Mouse (Mus musculus) adrenal gland (tissue): Measurements from ENCODE around the gene Parn.

Source experiments
- intact Hi-C: fragments of 180-260 bp; cut with DNase I; formaldehyde crosslinking; loops from one replicate; pipeline ENCODE4 v1.15.1; 2025

Parn gene

DNA sequence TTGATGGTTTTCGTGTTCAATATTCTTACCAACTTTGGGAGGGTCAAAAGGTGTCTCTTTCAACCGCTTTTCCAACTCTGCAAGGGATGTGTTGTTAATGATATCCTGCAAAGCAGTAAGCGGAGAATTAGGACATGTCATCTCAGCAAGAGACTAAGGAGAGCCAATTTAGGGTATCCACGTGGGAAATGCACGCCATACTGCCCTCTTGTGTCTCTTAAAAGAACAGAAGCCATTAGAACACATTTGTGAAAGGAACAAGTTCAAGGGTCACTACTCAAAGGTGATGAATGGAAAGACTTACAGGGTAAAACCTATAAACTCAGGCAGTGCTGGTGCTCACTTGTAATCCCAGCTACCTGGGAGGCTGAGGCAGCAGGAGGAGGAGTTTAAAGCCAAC, 39.6 kb downstream of the Parn start:
- intact Hi-C loops = loop anchor here (5.0 to 10.0 kb wide), 2 partner anchors 96 to 184 kb away; no protein-coding TSS in a partner anchor

DNA sequence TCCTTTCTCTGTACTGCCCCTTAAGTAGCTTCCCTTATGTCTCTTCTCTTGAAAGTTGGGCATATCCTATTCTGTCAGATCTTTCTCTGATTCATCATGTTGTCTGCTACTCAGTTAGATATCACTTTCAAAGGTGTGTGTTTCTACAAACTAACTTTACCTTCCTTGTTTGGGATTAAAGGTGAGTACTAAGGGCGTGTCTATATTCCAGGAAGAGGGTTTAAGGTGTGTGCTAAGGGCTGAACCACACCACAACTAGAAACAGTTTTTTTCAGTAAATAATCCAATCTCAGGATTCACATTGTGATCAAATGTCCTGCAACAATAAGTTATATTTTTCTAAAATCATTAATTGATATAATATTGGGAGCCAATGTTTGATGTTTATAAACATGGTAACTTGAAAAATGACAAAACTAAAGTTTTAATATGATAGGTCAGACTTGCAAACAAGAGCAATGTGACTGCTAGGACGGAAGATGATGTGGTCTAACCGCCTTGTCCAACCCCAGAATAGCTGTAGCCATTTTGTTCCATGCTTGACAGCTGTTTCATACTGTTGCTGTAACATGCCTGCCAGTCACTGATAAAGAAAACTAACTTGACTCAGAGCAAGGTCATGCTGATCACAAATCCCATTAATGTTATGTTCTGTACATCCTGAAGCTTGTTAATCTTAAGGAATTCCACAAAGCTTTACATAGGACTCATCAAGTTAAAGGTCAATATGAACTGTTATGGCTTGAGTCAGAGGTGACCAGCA, 46.0 kb downstream of the Parn start:
- intact Hi-C loops = loop anchor here (10.0 kb wide), 1 partner anchor 177 kb away; no protein-coding TSS in a partner anchor

DNA sequence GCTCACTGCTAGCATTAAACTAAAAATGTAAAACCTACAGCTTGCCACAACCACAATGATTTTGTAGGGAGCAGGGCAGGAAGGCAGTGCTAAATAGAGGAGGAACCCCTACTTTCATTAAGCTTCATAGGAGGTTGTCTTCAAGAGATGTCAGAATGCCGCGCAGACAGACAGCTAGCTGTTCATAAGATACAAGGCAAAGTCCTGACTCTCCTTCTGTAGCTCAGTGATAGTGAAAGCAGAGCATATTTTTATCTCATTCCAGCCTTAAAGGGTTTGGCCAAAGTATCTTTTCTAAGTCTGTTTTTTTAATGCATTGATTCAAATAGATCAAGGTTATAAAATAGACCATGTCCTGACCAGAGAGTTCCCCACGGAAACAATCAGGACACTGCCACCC, 47.8 kb downstream of the Parn start:
- intact Hi-C loops = loop anchor here (10.0 kb wide), 1 partner anchor 175 kb away; no protein-coding TSS in a partner anchor

DNA sequence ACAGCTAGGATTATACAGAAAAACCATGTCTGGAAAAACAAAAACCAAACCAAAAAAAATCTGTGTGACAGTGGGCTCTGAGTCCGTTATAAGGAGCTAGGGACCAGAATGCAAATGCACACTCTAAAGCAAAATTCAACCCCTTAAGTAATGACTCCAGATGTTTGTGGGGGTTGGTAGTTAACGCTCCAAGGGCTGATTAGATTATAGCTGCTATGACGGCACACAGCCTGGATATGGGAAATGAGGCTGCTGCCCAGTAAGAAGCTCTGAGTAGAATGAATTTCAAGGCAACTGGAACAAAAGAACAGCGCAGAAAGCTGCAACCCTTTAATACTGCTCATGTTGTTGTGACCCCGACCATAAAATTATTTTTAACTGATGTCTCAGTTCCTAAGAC, 52.7 kb downstream of the Parn start:
- intact Hi-C loops = loop anchor here (10.0 kb wide), 1 partner anchor 500 kb away; no protein-coding TSS in a partner anchor

DNA sequence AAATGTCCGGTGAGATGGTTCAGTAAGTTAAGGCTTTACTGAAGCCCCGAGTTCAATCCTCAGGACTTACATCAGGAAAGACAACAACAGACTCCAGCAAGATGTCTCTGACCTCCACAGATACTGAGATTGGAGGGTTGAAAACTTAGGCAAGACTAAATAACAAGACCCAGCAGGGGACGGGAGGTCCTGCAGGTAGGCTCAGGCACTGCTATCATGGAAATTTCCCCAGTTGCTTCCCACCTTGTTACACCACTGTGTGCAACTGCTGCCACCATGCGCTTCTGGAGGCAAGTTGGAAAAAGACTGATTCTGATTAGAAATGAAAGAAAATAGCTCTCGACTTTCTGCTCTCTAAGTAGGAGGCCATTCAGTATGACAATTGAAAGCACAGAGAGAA, 55.4 kb downstream of the Parn start:
- intact Hi-C loops = loop anchor here (10.0 kb wide), 1 partner anchor 498 kb away; no protein-coding TSS in a partner anchor

DNA sequence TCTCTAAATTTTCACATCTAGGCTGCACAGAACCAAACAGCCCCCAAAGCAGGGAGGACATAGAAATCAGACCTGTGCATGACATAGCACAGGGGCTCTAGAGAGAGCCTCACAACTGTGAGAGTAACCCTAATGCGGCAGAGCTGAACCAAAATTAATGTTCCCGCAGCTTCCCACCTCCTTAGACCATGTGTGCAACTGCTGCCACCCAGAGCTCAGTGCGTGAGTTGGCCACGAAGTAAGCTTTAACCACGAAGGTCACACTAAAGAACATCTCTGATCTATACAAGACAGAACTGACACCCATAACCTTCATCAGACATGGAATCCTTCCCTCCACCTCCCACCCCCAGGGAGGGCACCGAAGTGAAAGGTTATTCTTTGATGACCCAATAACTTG, 55.9 kb downstream of the Parn start:
- intact Hi-C loops = loop anchor here (10.0 kb wide), 1 partner anchor 497 kb away; no protein-coding TSS in a partner anchor

DNA sequence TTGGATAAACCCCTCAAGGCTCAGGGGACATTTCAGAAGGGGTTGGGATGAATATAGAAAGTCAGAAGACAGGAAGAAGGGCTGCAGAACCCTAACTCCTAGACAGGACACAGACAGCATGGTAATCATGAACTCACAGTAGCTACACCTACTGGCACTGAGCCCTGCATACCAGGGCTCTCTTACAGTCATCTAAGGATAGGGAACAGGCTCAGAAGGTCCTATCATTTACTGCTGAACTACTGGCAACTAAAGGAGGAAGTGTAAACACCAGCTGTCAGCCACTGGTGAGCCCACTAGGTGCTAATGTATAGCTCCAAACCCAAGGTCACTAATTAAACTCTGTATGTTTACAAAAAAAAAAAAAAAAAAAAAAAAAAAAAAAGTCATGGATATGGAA, 56.6 kb downstream of the Parn start:
- intact Hi-C loops = loop anchor here (10.0 kb wide), 1 partner anchor 497 kb away; no protein-coding TSS in a partner anchor

DNA sequence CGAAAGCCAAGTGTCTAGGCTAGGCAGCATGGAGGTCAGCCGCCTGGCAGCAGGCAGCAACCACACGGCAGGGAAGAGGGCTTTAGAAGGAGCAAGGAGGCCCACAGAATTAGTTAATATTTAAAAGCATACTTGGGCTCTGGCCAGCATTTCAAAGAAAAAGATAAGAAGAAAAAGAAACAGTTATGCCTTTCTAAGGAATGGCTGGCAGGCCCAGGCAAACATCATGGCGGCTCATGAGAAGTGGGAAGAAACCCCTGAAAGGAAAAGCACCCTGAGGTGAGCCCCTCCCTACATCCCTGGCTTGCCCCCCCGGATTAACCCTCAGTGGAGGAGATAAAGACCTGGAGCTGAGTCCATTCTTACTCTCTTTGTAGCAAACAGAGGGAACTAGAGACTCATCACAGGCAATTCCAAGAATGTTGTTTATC, 57.0 kb downstream of the Parn start:
- intact Hi-C loops = loop anchor here (10.0 kb wide), 1 partner anchor 496 kb away; no protein-coding TSS in a partner anchor

DNA sequence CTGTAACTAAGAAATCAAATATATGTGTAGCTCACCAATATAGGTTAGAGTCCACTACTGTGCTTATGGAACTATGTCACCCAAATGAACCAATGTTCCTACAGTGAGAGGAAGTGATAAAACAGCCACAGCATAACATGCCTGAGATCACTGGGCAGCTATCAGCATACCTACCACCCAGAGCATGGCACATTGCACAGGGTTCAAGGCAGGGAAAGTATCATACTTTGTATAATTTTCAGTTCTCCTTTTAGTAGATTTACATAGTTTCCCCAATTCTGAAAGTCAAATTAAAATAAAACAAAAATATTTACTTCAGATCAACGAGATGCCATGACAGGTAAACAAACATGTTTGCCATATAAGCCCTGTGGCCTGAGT, 59.3 kb downstream of the Parn start:
- intact Hi-C loops = no loop called here

DNA sequence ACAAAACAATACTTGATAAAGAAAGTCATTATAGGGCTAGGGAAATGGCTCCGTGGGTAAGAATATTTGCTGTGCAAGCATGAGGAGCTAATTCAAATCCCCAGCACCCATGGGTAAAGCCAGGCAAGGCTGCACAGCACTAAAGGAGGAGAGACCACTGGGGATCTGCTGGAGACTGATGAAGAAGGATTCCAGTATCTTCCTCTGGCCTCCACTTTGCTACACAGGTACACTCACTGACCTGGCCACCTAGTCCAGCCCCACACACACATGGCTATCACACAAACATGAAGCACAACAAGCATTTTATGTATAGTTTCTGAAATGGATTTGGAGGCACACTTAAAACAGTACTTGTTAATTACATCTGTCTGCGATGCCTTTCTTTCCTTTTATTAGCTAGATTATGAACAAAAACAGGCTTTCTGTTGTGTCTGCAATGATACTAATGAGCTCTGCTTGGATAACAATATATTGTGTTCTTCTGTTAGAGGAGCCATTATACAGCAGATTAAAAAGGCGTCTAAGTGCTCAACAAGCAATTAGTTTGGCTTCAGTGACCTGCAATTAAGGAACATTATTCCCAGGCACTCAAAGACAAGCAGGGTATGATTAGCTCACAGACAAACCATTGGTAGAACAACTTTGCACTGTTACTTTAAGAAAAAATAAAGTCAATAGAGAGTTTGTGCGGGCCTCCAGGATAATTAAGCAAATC, 59.8 kb downstream of the Parn start:
- intact Hi-C loops = no loop called here

DNA sequence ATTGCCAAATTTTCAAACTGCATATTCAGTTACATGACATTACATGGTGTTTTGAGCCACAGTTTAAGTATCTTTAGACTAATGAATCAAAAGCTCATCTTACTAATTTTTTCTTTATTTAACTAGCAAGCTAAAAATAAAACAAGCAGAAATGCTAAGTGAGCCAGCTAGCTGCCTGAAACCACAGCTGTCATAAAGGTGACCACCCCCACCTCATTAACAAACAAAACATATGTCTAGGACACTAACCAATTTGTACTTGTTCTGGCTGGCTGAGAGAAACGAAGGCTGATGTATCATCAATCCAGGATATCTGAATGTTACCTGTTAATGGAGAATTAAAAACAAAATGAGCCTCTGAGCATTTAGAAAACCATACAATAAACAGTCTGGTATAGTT, 65.2 kb downstream of the Parn start:
- intact Hi-C loops = no loop called here

DNA sequence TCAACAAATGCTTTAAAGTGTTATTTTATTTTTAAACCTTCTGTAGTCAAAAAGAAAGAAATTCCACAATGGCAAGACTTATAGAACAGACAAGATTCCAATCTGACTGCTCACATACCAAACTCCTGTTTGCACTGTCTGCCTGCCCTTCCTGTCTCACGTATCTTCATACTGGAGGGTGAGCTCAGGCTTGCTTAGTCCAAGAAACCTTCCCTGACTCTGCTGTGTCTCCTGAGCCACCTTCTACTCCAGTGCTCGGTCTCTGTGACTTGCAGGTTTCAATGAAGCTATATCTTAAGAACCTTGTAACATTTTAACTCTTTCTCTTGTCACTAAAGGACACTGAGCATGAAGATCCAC, 78.9 kb downstream of the Parn start:
- intact Hi-C loops = no loop called here

DNA sequence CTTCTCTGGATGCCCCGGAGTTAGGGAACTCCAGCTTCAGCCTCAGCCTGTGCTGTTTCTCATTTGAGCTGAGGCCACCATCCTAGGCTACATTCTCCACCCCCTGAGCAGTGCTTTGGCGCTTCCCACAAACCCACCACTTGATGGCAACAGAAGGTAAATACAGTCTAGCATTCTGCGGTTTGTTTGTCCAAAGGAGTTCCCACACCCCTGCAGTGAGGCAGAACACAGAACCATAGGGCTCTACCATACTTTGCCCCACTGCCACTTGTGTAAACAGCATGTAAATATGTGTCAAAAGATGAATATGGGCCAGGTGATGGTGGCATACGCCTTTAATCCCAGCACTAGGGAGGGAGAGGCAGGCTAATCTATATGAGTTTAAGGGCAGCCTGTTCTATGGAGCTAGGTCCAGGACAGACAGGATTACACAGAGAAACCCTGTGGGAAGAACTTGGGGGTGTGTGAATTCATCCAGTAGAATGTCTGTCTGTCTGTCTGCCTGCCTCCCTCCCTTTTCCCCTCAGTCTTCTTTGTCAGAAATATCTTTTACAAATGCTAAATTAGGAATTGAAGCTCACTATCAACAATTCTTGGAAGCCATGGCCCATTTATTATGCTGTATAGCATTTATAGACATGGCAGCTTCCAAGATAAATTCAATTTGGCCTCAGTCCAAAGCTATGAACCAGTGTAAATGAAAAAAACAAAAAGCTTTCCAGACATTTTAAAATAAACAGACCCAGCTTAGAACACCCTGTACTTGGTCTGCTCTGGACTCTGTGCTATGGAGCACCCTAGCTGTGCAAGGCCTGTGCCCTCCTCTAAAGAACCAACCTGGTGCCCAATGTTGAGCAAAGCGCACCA, 79.6 kb downstream of the Parn start:
- intact Hi-C loops = no loop called here

DNA sequence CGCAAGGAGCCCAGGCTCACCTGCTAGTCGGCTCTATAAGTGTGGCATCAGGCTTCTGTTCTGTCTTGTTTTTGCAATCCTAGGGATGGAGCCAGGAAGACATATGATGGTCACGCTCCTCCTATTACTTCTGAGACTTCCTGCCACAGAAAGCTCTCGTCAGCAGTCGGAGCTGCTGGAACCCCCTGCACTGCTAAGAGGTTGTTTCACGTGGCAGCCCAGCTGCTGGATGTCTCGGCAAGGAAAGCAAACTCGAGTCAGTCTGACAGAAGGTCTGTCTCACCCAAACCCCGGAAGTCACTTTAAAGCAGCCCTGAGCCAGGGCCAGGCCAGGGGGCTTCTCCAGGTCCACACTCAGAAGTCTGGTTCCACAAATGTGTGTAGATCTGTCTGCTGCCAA, 82.7 kb downstream of the Parn start:
- intact Hi-C loops = no loop called here

DNA sequence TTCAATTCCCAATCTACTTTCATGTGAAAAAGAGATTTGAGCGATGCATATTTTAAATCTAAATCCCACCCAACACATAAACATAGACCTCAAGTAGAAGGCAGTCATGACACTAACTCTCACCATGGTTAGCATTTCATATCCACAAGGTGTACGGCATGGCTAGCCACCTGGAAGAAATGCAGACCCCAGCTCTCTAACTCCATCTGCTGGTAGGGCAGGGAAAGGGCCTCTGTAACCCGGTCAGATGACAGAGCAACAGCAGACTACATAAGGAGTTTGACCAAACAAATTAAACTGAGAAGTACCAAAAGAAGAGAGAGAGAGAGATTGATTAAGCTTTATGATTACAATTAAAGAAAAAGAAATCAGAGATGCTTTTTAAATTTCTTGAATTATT, 87.2 kb downstream of the Parn start:
- intact Hi-C loops = loop anchor here (2.0 kb wide), 1 partner anchor 48 kb away; no protein-coding TSS in a partner anchor

DNA sequence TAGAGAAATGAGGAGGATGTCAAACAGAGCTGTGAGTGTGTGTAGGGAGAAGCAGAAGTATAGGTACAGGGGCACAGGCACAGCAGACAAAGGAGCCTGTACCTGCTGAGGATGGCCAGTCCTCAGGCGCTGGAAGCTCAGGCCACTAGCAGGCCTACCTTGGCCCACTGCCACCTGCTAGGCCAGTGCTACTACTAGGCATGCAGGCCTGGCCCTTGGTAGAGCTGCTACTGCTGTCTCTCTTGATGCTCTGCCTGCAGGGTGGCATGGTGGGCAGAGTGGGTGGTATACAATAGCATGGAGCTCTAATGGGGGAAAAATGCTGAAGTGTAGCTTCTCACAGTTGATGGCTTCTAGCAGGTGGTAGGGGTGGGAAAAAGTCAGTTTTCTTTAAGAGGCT, 88.0 kb downstream of the Parn start:
- intact Hi-C loops = loop anchor here (2.0 kb wide), 1 partner anchor 47 kb away; no protein-coding TSS in a partner anchor

DNA sequence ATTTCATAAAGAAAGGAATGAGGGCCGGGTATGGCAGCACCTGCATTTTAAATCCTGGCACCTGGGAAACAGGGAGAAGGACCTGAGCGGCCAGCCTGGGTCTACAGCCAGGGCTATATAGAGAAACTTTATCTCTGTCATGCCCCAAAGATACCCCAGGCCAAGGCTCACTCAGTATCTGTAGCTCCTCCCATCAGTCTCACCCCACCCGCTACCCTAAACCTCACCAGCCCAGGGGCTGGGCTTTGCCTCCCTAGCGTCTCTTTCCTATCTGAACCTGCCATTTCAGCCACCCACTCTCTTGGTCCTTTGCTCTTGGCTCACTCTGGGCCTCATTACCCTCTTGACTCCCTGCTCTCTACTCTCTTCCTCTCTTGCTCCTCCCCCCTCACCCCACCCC, 92.7 kb downstream of the Parn start:
- intact Hi-C loops = no loop called here

DNA sequence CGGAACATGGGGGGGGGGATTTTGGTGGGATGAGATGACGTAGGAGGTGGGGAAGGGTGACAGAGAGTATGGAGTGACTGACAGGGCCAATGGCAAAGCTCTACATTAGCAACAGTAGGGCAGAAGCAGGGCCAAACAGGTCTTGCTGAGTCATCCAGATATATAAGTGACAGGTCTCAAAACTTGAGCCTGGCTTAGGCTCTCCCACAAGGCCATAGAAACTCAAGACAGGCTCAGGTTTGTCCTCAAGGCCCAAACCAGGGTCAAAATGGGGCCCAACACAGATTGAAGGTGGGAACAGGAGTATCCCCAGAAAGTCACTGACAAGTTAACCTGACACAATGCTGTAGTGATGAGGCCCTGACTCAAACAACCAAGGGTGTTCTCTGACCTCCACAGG, 99.7 kb downstream of the Parn start:
- intact Hi-C loops = no loop called here

DNA sequence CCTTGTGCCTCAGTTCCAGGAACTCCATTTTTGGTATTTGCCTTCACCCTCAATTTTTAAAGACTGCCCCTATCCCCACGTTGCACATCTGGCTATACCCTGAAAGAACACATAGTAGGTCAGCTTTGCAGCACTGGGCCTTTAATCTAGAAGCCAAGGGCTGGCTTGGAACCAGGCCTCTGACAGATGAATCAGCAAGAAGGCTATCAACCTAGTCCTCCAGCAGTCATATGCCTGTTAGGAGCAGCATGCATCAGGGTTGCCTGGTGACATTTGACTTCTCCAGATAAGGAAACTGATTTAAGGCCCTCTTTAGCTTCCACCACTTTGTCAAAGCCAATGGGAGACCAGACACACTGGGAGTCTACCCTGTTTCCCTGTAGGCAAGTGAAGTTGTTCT, 100.4 kb downstream of the Parn start:
- intact Hi-C loops = no loop called here

DNA sequence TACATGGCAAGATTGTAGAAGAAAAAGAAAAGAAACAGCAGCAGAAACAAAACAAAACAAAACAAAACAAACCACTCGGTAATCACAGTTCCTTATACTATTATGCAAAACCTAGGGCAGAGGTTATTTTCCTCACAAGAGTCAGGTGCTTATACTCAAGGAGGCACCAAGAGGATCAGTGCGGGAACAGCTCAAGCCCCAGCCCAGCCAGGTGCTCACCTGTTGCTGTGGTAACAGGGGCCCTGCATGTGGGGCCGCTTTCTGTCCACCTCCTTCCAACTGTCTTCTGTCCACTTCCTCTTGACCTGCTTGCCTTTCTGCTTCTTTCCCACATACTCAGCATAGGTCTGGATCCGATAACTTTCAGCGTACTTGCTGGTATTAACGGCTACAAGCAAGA, 101.6 kb downstream of the Parn start:
- intact Hi-C loops = no loop called here

DNA sequence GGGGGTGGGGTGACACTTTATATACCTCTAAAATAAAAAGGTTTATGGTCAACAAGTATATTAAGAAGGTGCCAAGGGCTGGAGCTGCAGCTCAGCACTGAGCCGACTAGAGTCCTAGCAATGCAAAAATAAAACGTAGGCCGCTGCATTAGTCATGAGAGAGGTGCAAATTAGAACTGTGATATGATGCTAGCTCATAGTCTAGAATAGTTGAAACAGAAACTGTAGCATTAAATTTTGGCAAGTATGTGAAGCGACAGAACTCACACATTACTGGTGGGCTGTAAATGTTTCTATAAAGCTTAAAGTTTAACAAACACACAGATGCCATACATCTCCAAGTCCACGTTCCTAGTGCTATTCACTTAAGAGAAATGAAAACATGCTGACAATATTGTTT, 102.7 kb downstream of the Parn start:
- intact Hi-C loops = no loop called here
